Mouse (Mus musculus) MN1 (cell line): ENCODE measurements around the gene AB124611.
"Not testable (repeated sequence)": the region's sequence is repeated elsewhere in the genome, so short reads cannot be mapped to it uniquely, and the experiment has no call there.

Experiments used
- DNase-seq: peaks from one replicate; pipeline ENCODE4 v3.0.0-alpha.2; 2016; ENCODE audit warnings: low spot score

Gene AB124611

DNA sequence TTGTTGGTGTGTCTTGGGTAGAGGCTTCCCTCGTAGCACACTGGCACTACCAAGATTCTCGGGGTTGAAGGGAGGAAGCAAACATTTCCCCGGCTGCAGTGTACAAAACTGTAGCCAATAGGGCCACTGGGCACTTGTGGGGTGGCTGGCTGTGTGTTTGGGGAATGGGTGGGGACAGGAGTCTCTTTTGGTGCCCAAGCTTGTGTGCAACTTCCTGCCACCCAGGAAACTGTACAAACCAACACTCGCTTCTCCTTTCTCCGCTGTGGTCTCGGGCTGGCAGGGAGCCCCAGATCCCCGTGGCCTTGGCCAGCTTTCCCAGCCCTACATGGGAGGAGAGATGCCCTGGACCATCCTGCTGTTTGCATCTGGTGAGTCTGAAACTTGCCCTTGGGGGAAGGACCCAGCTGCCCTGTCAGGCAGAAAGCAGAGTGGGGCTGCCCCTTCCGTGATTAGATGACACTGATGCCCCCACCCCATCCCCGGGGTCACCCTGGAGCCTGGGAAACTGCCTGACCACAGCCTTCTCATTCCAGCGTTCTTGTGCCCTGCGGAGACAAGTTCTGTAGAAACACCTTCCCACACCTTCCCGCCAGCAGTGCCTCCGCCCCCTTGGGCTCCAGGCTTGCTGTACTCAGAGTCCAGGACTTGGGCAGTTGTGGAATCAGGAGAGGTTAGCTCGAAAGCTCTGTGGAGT lies at the start of gene AB124611:
Gene AB124611 (plus strand): TSS at position 240 of the 697 bp plus-strand sequence.
- no peak for DNase-seq

DNA sequence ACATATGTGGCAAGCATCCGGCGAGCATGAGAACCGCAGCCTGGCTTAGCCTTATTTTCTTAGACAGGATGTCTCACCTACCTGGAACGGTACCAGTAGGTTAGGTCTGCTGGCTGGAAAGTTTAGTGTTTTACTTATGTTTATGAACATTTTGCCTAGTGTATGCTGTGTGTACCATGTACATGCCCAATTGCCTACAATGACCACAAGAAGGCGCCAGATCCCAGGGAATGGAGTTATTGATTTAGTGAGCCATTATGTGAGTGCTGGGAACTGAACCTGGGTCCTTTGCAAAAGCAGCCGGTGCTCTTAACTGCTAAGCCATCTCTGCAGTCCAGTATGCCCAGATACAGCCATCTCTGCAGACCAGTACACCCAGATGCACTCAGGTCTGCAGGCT lies 48.3 kb upstream of the AB124611 start:
- DNase-seq, result no peak

DNA sequence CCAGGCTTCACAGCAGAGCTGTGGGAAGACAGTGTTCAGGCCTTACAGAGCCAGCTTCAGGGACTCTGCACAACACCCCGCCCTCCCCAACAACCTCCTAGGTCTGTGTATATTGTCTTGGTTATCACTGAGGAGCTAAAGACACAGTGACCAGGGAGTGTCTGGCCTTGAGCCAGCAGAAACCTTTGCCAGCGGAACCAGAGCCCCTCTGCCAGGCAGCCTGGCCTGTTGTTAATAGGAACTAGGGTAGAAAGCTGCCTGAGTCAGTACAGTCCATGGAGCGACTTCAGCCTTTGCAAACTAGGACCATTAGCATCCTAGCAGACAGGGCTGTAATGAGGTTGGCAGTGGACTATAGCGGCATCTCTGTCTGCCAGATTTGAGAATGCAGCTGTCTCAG lies 41.9 kb upstream of the AB124611 start:
- DNase-seq, result peak; percentile 78

DNA sequence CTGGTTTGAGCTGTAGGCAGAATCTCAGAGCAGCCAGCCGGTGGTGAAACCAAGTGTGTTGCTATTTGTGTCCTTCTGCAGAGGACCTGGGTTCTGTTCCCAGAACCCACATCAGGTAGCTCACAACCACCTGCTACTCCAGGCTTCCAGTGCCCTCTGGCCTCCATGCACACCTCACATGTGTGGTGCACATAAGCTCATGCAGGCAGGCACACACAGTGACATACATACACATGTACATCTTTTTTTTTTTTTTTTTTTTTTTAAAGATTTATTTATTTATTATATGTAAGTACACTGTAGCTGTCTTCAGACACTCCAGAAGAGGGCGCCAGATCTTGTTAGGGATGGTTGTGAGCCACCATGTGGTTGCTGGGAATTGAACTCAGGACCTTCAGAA lies 37.7 kb upstream of the AB124611 start:
- not testable (repeated sequence) for DNase-seq

DNA sequence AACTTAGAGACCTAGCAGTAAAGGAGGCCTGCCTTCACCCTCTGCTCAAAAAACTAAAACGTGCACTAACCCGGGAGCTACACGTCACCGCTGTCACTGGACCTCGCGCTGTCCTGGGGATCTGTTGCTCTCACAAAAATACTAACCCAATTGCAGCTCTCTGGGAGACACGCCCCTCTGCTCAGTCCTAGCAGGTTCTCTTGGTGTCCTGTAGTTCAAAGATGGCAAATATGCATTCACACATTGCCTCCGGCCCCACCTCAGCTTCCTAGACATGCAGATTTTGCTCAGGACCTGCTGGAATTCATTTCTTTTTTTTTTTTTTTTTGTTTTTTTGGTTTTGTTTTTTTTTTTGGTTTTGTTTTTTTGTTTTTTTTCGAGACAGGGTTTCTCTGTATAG lies 35.3 kb upstream of the AB124611 start:
- no peak for DNase-seq

DNA sequence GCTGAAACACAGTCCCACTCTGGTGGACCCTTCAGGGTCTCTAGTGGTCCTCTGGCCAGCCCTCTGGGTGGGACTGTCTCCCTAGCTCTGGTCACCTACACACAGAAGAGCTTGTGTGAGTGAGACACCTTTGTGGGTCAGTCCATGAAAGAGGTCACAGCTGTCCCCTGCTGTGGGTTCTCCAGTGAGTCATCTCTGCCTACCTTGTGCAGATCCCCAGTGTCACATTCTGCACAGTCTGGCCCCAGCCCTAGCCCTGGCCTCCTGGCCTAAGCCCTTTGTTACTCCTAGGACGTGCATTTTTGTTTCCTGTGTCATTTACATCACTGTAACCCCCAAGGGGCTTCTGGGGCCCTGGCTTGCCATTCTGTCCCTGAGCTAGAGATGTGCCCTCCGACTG lies 32.1 kb upstream of the AB124611 start:
- DNase-seq, result no peak

DNA sequence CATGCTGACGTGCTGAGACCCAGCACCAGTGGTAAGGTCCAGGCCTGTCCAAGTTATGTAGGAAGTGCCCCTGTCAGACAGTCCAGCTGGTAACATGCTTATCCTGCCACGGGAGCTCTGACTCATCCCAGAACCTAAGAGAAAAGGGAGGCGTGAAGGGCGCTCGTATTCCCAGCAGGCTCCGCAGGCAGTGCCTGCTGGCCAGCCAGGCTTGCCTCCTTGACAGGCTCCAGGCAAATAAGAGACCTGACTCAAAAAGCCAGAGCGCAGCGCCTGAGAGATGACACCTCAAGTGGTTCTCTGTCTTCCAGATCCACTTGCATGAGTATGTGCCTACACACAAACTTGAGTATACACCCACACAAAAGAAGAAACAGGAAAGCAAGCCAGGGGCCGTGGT lies 31.2 kb upstream of the AB124611 start:
- peak; percentile 81 for DNase-seq

DNA sequence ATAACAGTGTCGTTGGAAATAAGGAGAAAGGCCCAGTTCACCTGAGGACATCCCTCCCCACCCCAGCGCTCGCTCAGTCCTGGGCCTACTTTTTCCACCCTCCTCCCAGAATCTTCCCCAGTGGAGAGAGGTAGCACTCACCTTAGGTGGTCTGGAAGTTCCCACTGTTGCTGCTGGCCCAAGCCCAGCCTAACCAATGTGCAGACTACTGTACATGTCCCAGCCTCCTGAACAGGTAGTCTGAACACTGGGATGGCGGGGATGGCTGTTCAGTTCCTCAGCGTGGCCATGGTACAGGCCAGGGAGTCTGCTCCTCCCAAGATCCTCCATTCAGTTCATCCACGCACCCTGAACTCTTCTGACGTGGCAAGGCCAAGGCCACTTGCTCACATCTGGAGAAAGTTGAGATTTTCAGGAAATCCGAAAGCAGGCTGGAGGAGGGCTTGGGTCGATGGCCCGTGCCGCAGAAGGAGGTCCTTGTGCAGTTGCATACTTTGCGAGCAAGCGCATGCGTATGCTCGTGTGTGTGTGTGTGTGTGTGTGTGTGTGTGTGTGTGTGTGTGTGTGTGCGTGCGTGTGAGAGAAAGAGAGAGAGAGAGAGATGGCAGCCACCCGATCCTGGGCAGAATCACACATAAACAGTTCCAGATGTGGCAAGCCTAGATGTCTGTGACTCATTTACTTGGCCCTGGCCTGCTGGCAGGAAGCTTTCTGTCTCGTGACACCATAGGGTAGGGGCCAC lies 29.5 kb upstream of the AB124611 start:
- no peak for DNase-seq

DNA sequence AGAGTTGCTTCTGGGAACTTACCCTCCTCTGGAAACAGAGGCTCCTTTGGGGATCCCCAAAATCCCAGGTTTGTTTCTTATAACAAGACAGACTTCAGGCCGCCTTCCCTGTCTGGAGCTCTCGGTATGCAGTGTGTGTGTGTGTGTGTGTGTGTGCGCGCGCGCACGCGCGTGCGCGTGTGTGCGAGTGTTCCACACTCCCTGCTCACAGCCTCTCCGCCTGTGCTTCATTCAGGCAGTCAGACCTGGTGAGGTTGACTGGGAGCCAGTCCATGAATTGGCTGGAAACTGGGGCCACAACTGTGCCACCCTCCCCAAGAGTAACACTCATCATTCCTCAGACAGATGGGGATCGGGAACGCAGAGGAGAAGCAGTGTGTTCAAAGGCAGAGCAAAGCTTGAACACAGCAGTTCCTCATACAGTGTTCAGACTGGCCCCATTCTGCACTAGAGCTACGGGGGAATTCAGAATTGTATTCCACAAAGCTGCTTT lies 28.9 kb upstream of the AB124611 start:
- no peak for DNase-seq

DNA sequence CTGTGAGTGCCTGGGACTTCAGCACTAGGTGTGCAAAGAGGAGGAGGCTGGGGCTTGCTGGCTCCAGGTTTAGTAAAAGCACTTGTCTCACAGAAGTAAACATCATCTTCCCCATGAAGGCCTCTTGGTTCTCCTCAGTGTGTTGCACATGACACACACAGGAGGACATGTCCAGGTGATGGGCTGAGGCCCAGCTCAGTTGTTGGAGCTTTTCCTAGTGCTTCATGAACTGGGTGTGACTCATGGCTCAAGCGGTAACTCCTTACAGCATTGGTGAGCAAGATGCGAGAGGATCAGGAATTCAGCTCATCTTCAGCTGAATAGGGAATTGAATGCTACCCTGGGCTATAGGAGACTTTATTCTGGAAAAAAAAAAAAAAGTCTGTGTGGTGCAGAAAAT lies 28.3 kb upstream of the AB124611 start:
- no peak for DNase-seq

DNA sequence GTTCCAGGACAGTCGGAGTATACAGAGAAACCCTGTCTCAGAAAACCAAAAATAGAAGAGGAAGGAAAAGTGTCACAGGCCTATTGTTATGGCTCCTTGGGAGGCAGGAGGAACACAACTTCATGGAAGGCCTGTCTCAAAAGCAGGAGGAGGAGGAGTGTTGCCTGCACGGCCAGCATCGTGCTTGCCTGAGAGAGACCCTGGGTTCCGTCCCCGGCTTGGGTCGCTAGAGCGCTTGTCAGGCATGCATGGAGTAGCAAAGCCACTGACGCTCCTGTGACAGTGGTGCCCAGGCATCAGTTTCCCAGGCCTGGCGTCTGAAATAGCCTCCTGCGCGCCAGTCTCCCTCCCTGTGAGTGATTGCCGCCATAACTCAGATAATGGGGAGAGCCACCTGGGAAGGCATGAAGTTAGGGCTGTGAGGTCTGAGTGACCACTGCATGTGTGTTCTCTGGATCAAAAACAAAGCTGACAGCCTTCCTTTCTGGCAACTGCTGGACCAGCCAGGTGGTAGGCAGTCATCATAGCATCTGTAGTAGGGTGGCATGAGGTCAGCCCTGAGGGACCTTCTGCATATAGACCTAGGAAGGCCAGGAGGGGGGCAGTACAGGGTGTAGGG lies 27.6 kb upstream of the AB124611 start:
- DNase-seq, result no peak

DNA sequence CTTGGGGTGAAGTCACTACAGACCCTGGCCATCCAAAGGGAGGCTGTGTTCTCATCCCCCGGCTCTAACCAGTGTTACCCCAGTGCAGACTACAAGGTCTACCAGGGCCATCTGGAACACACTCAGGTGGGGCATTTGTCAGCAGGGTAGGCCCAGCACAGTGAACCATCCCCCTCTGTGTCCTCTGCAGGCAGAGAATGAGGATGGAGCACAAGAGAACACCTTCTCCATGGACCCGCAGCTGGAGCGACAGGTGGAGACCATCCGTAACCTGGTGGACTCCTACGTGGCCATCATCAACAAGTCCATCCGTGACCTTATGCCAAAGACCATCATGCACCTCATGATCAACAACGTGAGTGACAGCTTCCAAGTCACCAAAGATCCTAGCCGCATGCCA lies 22.6 kb upstream of the AB124611 start:
- DNase-seq, result no peak

DNA sequence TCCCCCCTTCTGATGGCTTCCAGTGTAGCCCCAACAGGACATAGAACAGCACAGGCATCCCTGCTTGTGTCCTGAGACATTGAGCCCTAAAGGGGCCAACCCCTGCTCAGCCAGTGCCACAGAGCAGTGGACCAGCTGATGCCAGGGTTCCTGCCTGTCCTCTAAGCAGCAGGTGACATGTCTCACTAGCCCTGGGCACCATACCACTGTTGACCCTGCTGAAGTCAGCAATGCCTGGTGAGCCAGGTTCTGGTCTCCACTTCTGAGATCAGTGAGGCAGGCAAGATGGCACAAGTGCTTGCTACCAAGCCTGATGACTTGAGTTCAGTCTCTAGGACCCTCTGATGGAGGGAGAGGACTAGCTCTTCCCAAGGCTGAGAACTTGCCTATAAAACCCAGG lies 20.2 kb upstream of the AB124611 start:
- no peak for DNase-seq

DNA sequence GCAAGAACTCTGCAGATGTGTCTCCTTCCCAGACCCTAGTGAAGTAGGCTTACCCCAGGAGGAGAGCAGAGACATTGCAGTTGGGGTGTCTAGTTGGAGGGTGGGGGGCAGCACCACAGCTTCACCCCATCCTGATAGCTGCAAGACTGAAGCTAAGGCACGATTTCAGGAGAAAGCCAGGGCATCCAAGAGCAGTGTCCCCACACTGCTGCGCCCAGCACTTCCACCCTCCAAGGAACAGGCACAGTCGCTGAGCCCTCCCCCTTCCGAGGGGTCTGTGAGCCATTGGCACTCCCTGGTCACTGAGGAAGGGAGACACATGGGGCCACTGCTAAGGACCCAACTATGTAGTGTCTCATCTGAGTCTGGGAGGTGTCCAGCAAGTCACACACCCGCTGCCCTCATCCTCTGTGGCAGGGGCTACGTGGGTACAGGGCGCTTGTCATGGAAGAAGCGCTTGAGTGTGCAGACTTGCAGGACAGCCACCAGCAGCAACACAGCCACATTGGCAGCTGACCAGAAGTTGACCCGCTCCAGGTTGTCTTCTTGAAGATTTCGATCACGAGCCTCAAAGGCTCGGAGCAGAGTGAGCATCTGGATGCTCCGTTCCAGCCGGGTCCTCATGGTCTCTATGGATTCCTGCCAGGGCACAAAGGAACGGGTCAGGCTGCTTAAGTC lies 18.1 kb upstream of the AB124611 start:
- peak; percentile 49 for DNase-seq

DNA sequence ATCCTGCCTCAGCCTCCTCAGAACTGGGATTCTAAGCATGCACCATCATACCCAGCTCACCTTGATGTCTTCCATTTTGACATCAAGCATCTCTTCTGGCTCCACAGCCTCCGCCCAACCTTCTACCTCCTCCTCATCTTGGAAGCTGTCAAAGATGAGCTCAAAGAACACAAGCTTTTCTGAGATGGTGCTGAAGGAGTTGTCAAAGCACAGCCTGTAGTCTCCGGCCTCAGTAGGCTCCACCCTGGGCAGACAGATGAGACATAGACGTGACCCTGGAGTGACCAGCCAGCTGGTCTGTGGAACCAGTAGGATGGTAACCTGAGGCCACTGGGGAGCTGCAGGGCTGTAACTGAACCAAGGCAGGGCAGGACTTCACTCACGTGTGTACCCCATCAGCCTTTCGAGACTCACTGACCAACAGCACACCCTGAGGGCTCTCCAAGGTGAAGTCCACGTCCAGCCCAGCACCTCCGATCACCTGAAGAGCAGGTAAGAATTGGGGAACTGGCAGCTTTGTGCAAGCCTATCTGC lies 17.0 kb upstream of the AB124611 start:
- DNase-seq, result no peak

DNA sequence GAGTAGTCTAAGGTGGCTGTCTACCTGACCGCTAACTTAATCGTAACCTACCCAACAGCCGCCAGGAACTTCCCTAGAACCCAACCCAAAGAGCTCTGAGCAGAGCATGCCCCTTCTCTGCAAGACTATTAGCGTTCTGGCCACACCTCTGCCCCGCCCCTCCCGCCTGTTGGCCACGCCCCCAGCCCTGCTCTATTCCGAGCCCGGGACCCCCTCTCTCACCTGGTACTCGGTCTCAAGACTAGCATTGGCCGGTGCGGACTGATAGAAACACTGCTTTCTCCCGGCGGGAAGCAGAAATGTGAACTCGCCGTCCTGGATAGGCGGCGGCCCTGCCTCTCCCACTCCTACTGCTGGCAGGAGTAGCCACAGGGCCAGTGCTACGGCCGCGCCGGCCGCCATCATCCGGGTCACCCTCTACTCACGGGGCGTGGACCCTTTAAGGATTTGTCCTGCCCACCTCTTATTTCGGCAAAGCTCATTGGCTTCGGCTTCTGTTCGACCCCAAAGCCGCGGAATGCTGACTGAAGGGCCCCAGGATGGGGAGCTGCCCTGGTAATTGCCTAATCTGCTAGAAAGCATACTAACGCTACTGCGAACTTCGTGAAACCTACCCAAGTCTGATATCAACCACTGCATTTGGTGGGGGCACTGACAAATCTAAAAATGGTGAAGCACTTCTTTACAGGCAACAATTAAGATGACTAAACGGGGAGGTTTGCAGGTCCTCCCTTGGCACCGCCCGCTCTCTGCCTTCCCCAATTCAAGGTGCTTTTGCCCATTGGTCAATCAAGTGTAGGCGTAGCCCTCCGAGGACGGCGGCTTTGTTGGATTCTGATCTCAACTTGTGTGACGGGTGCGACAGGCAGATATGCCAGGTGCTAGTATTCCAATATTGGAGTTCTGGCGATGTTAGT lies 15.9 kb upstream of the AB124611 start, which contains the start of gene Tmed1:
Gene Tmed1 (minus strand): TSS at position 481 of the 917 bp plus-strand sequence.
- peak; percentile 91 for DNase-seq

DNA sequence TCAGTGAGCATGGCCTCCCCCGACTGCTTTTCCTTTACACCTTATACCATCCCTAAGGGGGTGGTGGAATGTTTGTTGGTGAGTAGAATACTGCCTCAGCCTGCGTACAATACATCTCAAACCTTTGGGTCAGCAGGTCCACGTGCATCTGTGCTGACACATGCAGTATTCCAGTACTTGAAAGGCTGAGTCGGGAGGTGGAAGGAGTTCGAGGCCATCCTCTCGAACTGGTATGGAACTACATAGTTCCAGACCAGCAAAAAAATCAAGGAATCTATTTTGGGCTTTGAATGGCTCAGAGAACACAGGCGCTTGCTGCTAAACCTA lies 15.3 kb upstream of the AB124611 start:
- no peak for DNase-seq

DNA sequence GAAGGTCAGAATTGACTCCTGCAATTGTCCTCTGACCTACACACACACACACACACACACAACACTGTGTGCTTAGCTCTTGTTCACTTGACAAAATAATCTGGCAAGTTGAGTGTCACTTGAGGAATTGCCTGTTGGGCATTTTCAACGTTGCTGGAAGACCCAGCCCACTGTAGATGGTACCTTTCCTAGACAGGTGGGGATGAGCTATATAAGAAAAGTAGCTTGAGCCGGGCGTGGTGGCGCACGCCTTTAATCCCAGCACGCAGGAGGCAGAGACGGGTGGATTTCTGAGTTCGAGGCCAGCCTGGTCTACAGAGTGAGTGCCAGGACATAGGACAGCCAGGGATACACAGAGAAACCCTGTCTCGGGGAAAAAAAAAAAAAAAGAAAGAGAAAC lies 14.9 kb upstream of the AB124611 start:
- no peak for DNase-seq

DNA sequence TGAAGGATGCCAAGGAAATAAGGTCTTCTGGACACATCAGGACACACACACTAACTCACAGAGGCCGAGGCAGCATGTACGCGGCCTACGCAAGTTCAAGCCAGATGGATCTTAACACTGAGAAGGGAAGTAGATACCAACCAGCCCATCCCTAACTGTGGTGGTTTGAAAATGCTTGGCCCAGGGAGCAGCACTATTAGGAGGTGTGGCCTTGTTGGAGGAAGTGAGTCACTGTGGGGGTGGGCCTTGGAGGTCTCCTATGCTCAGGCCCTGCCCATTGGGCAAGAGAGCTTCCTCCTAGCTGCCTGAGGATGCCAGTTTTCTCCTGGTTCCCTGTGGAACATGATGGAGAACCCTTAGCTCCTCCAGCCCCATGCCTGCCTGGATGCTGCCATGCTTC lies 12.5 kb upstream of the AB124611 start:
- DNase-seq, result no peak

DNA sequence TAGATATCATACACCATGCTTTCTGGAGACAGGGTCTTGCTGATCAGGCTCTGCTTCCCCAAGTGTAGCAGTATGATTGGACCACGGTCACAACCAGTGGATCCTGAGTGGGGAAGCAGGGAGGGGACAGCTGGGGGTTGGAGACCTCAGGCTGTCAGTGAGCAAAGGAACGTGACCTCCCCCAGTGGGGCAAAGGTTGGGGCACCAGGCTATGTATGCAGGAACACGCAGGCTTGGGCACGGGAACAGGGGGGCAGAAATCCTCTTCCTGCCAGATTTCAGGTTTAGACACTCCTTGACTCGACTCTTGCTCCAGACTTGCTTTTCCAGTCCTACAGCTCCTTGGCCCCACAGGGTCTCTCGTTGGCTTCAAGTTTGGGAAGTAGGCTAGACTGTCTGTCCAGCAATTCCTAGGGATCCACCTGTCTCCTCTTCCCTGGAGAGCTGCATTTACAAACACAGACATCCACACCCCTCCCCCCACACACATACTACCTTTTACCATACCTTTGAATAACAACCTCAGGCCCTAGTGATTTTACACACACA lies 8.0 kb upstream of the AB124611 start:
- DNase-seq, result no peak

DNA sequence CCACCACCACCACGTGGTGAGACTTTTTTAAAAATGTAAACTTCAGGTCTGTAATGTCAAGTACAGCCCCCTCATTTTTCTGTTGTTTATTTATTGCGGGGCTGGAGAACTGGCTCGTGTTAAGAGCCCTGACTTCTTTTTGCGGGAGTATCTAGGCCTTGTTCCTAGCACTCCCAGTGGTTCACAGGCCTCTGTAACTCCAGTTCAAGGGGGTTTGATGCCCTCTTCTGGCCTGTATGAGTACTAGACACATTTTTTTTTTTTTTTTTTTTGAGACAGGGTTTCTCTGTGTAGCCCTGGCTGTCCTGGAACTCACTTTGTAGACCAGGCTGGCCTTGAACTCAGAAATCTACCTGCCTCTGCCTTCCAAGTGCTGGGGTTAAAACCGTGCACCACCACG lies 7.3 kb upstream of the AB124611 start:
- DNase-seq, result not testable (repeated sequence)
